Mouse (Mus musculus) midbrain, embryonic 15.5 days (tissue): ENCODE measurements around the gene Casp9. TPM values are rescaled to one million over a fixed set of nuclear protein-coding genes. Genes with fewer than 3 reads are reported as not detected.

ENCODE experiments used
- ATAC-seq: fragments of 200-750 bp; cut with Nextera tagmentation; replicated peaks from 2 replicates; pipeline ENCODE4 v1.8.0; 2017; ENCODE audit warnings: moderate TSS enrichment
- H3K27ac ChIP-seq: fragments of 300-500 bp; sonication (generic); 2 replicates; pipeline ENCODE4 v1.5.1; 2015; ENCODE audit warnings: mild to moderate bottlenecking, inconsistent platforms
- H3K27me3 ChIP-seq: fragments of 300-500 bp; sonication (generic); replicated peaks from 2 replicates; pipeline ENCODE4 v1.6.1; 2015; ENCODE audit warnings: inconsistent platforms
- H3K36me3 ChIP-seq: fragments of 300-500 bp; sonication (generic); replicated peaks from 2 replicates; pipeline ENCODE4 v1.6.1; 2015; ENCODE audit warnings: inconsistent platforms
- H3K4me1 ChIP-seq: fragments of 300-500 bp; sonication (generic); 2 replicates; pipeline ENCODE4 v1.6.1; 2015; ENCODE audit warnings: inconsistent platforms
- H3K4me2 ChIP-seq: fragments of 300-500 bp; sonication (generic); 2 replicates; pipeline ENCODE4 v1.6.1; 2015; ENCODE audit warnings: inconsistent platforms, mild to moderate bottlenecking, moderate library complexity
- H3K4me3 ChIP-seq: fragments of 300-500 bp; sonication (generic); 2 replicates; pipeline ENCODE4 v1.5.1; 2015; ENCODE audit warnings: mild to moderate bottlenecking, inconsistent platforms
- H3K9ac ChIP-seq: fragments of 300-500 bp; sonication (generic); 2 replicates; pipeline ENCODE4 v1.6.1; 2015; ENCODE audit warnings: mild to moderate bottlenecking, inconsistent platforms
- H3K9me3 ChIP-seq: fragments of 300-500 bp; sonication (generic); 2 replicates; pipeline ENCODE4 v1.6.1; 2016; ENCODE audit warnings: inconsistent platforms
- WGBS: fragments of 180-500 bp; shearing (Covaris S2); methylation state at CpG from one replicate; pipeline ENCODE4 v1.1.7; 2015; ENCODE audit warnings: mixed read lengths; 5-methylcytosine and 5-hydroxymethylcytosine counted together
- polyA plus RNA-seq: library from polyadenylated mRNA; unstranded; fragments of >200 nt; fragmentation: Nextera tagmentation; extraction: Ambion mirVana; gene quantifications from 2 replicates; pipeline ENCODE4 v1.2.1, GENCODE M21; 2015

Gene Casp9
- polyA plus RNA-seq, result 20.7 and 21.4 TPM in 2 replicates

DNA sequence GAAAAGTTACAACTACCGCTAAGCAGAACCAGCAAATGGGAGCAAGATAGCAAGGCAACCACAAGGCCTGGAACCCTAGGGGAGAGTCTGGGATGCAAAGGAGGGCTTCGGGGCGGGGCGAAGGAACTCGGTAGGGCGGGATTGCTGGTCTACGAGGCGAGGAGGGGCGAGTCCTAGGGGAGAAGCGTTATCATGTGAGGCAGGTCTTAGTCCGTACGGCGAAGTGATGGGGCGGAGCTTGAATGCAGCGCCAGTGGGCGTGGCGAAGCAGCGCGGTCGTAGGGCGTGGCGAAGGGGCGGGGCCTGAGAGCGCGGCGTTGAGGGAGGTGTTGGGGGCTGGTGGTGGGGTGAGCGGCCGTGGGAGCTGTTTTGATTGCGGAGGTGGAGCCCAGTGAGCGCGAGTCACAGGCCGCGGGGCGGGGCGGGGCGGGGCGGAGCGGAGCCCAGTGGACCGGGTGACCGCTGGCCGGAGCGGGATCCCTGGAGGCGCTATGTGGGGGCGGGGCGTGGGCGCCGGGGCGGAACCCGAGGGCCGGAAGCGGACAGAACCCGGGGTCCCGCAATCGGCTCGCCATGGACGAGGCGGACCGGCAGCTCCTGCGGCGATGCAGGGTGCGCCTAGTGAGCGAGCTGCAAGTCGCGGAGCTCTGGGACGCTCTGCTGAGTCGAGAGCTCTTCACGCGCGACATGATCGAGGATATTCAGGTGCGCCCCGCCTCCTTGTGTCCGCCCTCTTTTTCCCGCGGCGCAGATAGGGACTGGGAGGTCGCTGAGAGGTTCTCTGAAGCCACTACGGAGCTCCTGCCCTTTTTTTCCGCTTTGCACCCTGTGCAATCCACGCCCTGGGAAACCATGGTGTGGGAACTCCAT lies at the start of gene Casp9:
Gene Casp9, plus strand, starts transcription at position 331 of the 870 bp plus-strand sequence.
- H3K4me3 ChIP-seq, result peak within 1 kb of the TSS; percentile 80
- peak within 1 kb of the TSS; percentile 62 for H3K4me2 ChIP-seq
- peak; percentile 70 for ATAC-seq
- H3K4me1 ChIP-seq, result peaks cover 34% of the 10 kb centered on the region
- H3K27me3 ChIP-seq, result no peaks in the 10 kb centered on the region
- peak within 1 kb of the TSS; percentile 94 for H3K27ac ChIP-seq
- no peaks in the 10 kb centered on the region for H3K36me3 ChIP-seq
- WGBS, result under 1% methylated on average over 73 of the region's 80 CpGs
- H3K9ac ChIP-seq, result peak within 1 kb of the TSS; percentile 71
- H3K9me3 ChIP-seq, result no peaks in the 10 kb centered on the region

GRCm38 (mm10) chr4:141746578-141747346 lies 46.6 kb upstream of the Casp9 start, which contains the start of gene Agmat:
Gene Agmat, plus strand, starts transcription at chr4:141746672.
- no peaks in the 10 kb centered on the region for H3K9me3 ChIP-seq
- H3K27me3 ChIP-seq, result no peaks in the 10 kb centered on the region
- H3K4me2 ChIP-seq, result no peak within 1 kb of the TSS
- 26% methylated on average over 25 of the region's 25 CpGs for WGBS
- H3K9ac ChIP-seq, result no peak within 1 kb of the TSS
- no peak within 1 kb of the TSS for H3K27ac ChIP-seq
- no peak within 1 kb of the TSS for H3K4me3 ChIP-seq
- no peaks in the 10 kb centered on the region for H3K36me3 ChIP-seq
- no peaks in the 10 kb centered on the region for H3K4me1 ChIP-seq
- ATAC-seq, result no peak

DNA sequence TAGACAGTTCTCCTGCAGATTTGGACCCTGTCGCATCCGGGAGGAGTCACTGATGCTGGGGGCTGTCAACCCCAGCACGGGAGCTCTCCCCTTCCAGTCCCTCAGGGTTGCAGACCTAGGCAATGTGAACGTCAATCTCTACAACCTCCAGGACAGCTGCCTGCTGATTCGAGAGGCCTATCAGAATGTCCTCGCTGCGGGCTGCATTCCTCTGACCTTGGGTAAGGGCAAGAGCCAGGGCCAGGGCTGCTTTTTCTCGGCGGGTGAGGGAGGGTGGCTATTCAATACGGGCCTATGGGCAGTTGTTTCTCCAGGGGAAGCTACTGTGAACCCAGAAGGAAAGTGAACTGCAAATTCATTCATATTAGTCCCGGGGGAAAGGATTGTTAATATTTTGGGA lies 43.9 kb upstream of the Casp9 start:
- H3K4me2 ChIP-seq, result no peak overlapping the region
- no peaks in the 10 kb centered on the region for H3K27me3 ChIP-seq
- H3K36me3 ChIP-seq, result no peaks in the 10 kb centered on the region
- WGBS, result 39% methylated on average over 11 of the region's 11 CpGs
- no peak overlapping the region for H3K9ac ChIP-seq
- H3K9me3 ChIP-seq, result no peaks in the 10 kb centered on the region
- no peak for ATAC-seq
- no peak overlapping the region for H3K4me3 ChIP-seq
- no peak overlapping the region for H3K27ac ChIP-seq
- no peaks in the 10 kb centered on the region for H3K4me1 ChIP-seq

DNA sequence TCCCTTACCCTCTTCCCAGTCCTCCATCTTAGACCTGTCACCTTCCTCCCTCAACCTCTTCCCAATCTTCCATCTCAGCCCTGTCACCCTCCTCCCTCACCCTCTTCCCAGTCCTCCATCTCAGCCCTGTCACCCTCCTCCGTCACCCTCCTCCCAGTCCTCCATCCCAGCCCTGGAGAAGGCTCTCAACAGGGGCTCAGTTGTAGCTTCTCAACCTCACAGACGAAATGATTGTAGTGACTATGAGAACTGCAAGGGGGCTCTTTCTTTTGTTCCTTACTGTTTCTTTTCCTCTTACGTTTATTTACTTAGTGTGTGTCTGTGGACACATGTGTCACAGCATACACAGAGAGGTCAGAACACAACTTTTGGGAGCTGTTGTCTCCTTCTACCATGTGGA lies 42.6 kb upstream of the Casp9 start:
- Histone ChIP-seq H3K9ac (no peak overlapping the region), H3K36me3 (no peaks in the 10 kb centered on the region), H3K4me1 (no peaks in the 10 kb centered on the region), H3K4me2 (no peak overlapping the region), H3K4me3 (no peak overlapping the region), H3K27me3 (no peaks in the 10 kb centered on the region), H3K9me3 (no peaks in the 10 kb centered on the region), H3K27ac (no peak overlapping the region)
- WGBS, result 52% methylated on average over 3 of the region's 3 CpGs
- no peak for ATAC-seq

GRCm38 (mm10) chr4:141751419-141752075 lies 41.9 kb upstream of the Casp9 start:
- ATAC-seq, result no peak
- 44% methylated on average over 4 of the region's 4 CpGs for WGBS

DNA sequence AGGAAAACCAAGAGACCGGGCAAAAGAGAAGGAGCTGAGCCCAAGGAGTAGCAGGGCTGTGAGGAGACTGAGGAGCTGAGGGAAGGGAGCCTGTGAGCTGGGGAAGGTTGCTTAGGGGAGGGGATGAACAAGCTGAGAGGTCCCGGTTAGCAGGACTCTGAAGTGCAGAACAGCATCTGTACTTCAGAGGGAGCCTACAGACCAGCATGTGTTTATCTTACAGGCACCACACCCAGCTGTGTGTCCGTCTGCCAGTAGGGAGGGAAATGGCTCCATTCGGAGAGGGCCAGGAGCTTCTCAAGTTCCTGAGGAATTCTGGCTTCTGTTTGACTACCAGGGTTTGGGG lies 41.4 kb upstream of the Casp9 start:
- H3K36me3 ChIP-seq, result no peaks in the 10 kb centered on the region
- no peak overlapping the region for H3K4me2 ChIP-seq
- no peaks in the 10 kb centered on the region for H3K4me1 ChIP-seq
- no peaks in the 10 kb centered on the region for H3K9me3 ChIP-seq
- H3K4me3 ChIP-seq, result no peak overlapping the region
- 26% methylated on average over 4 of the region's 4 CpGs for WGBS
- H3K27me3 ChIP-seq, result no peaks in the 10 kb centered on the region
- H3K9ac ChIP-seq, result no peak overlapping the region
- ATAC-seq, result no peak
- H3K27ac ChIP-seq, result no peak overlapping the region

More at GRCm38 (mm10) chr4:141751419-141752075, 41.9 kb upstream of the Casp9 start:
- no peaks in the 10 kb centered on the region for H3K9me3 ChIP-seq
- no peak overlapping the region for H3K27ac ChIP-seq
- no peak overlapping the region for H3K4me2 ChIP-seq
- H3K4me1 ChIP-seq, result no peaks in the 10 kb centered on the region
- H3K36me3 ChIP-seq, result no peaks in the 10 kb centered on the region
- no peaks in the 10 kb centered on the region for H3K27me3 ChIP-seq
- no peak overlapping the region for H3K9ac ChIP-seq
- H3K4me3 ChIP-seq, result no peak overlapping the region

DNA sequence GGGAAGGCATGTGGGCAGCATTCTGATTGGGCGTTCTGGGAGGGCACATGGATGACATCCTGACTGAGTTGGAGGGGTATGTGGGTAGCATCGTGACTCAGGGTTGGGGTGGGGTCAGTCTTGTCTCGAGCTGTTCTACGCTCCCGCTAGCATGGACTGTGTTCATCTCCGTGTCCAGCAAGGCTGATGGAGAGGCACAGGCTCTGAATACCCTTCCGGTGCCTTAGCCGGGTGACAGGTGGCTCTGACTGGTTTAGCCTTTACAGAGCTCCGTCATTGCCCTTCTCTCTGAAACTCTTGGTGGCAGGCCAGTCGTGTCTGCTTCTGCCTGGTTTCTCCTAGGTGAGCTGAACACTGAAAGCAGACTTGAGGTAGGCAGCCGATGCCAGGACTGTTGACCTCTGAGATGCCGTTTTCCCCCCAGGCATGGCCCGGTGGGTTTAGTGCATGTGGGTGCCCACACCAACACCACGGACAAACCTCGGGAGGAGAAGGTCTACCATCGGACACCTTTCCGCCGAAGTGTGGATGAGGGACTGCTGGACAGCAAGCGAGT lies 38.0 kb upstream of the Casp9 start:
- Histone ChIP-seq H3K4me1 (no peaks in the 10 kb centered on the region), H3K4me2 (no peak overlapping the region), H3K36me3 (no peaks in the 10 kb centered on the region), H3K27me3 (no peaks in the 10 kb centered on the region), H3K27ac (no peak overlapping the region), H3K4me3 (no peak overlapping the region), H3K9ac (no peak overlapping the region), H3K9me3 (no peaks in the 10 kb centered on the region)
- 92% methylated on average over 19 of the region's 19 CpGs for WGBS
- ATAC-seq, result no peak

DNA sequence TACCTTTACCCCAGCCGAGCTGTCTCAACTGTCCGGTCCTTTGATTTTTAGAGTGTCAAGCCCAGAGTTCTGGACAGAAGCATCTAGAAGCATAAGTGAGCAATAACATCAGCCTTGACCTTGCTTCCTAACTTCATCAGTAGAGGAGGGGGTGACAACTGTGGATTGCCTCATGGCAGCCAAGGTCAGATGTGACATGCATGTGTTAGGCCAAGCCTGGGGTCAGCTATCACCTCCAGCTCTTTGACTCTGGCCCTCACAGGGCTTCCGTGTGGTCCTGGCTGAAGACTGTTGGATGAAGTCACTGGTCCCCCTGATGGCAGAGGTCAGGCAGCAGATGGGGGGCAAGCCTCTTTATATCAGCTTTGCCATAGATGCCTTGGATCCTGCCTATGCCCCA lies 36.3 kb upstream of the Casp9 start:
- Histone ChIP-seq H3K4me3 (no peak overlapping the region), H3K4me1 (no peaks in the 10 kb centered on the region), H3K4me2 (no peak overlapping the region), H3K27ac (no peak overlapping the region), H3K9me3 (no peaks in the 10 kb centered on the region), H3K9ac (no peak overlapping the region), H3K36me3 (0 out of 2 replicates have a peak, but pooled peaks cover 10% of the 10 kb centered on the region), H3K27me3 (no peaks in the 10 kb centered on the region)
- WGBS, result 97% methylated on average over 3 of the region's 3 CpGs
- no peak for ATAC-seq

- Histone ChIP-seq H3K4me3 (no peak overlapping the region), H3K4me1 (no peaks in the 10 kb centered on the region), H3K9me3 (no peaks in the 10 kb centered on the region), H3K4me2 (no peak overlapping the region), H3K27ac (no peak overlapping the region), H3K27me3 (no peaks in the 10 kb centered on the region), H3K9ac (no peak overlapping the region), H3K36me3 (peaks cover 26% of the 10 kb centered on the region)
- ATAC-seq, result no peak
- 69% methylated on average over 6 of the region's 6 CpGs for WGBS
Measured at GRCm38 (mm10) chr4:141758874-141759542, 34.4 kb upstream of the Casp9 start.

DNA sequence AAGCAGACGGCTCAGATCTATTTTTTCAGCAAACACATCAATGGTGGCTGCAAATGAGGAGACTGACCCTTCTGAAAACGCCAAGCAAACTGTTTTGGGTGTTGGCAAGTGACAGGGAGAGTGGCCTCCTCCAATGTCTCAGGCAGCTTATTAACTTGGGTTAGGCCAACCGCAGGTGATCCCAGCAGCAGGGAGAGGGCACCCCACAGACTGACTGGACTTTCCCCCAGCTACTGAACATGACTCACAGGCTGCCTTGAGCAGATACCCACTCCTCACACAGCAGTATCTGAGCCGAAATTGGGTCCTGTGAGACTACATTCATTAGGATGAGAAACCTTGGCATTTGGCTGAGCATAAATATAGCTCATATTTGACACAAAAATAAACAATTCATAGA lies 32.5 kb upstream of the Casp9 start:
- no peak overlapping the region for H3K9ac ChIP-seq
- no peaks in the 10 kb centered on the region for H3K9me3 ChIP-seq
- no peak overlapping the region for H3K27ac ChIP-seq
- no peak for ATAC-seq
- no peak overlapping the region for H3K4me2 ChIP-seq
- no peaks in the 10 kb centered on the region for H3K4me1 ChIP-seq
- peaks cover 30% of the 10 kb centered on the region for H3K36me3 ChIP-seq
- H3K4me3 ChIP-seq, result no peak overlapping the region
- H3K27me3 ChIP-seq, result no peaks in the 10 kb centered on the region
- WGBS, result 89% methylated on average over 4 of the region's 4 CpGs

DNA sequence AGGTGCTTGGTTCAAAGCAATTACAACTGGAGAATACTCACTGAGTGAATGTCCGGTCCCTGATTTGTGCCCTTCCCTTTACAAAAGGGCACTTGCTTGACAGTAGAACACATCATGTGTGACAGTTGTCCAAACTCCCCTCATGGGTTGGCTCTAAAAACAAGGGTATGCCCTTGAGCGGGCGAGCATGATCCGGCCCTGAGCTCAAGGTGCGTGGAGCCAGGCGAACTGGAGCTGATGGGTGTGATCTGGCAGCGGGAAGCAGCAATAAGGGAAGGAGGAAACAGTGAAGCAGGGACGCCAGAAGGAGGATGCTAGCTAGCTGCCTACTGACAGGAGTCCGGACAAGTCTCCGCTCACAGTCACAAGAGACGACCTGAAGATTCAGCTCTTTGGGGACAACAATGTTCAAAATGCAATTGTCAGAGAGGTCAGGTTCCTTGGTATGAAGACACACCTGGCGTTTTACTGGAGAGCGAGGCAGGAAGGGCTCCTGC lies 31.3 kb upstream of the Casp9 start:
- ATAC-seq, result no peak
- WGBS, result 94% methylated on average over 13 of the region's 13 CpGs
- H3K9ac ChIP-seq, result no peak overlapping the region
- H3K4me1 ChIP-seq, result peaks cover 6% of the 10 kb centered on the region; the same call in 1 of the 2 replicates
- H3K4me2 ChIP-seq, result no peak overlapping the region
- H3K36me3 ChIP-seq, result peaks cover 34% of the 10 kb centered on the region
- no peaks in the 10 kb centered on the region for H3K9me3 ChIP-seq
- no peak overlapping the region for H3K27ac ChIP-seq
- no peaks in the 10 kb centered on the region for H3K27me3 ChIP-seq
- no peak overlapping the region for H3K4me3 ChIP-seq
